Mouse (Mus musculus) cerebellum, adult 11 months (tissue): ENCODE data around the gene Fnip2.

Experiments used
- DNase-seq: peaks from one replicate; pipeline ENCODE4 v3.0.0; 2022

Gene Fnip2

GRCm38 (mm10) chr3:79564875-79565606, 2.6 kb downstream of the Fnip2 start:
- no peak for DNase-seq

- DNase-seq = no peak
These were observed 4.1 kb downstream of the Fnip2 start for GRCm38 (mm10) chr3:79563511-79563910.

GRCm38 (mm10) chr3:79561784-79562715, 5.5 kb downstream of the Fnip2 start:
- DNase-seq = no peak

- no peak for DNase-seq
These were observed 7.0 kb downstream of the Fnip2 start for GRCm38 (mm10) chr3:79560555-79560954.

GRCm38 (mm10) chr3:79559773-79560045, 7.9 kb downstream of the Fnip2 start:
- no peak for DNase-seq

DNA sequence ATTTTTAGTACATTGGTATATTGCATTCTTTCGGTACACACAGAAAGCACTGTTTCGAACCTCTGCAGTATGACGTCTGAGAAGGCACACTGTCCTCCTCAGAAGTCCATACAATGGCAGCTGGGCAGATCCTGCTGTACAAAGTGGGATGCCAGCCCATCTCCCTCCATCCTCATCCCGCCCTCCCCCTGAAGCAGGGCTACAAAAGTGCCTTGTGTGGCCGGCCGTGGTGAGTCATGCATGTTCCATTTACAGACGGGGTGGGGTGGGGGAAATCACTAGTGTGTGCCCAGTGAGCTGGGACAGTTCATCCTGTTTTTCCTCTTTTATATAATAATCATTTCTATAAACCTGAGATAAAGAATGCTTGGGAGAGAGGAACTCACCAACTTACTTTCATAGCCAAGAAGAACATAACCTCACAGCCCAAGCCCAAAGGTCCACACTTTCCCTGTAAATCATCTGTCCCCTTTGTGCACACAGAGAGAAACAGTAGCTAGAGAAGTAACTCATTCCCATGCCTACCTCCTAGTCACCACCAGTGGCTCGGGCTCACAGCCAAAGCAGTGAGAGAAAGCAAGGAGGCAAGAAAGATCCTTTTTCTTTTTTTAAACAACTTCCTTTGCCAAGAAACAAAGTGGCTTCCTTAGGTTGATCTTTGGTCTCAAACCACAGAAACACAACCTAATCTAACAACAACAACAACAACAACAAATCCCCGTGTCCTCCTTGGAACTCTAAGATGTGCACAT, 8.4 kb downstream of the Fnip2 start:
- no peak for DNase-seq

- no peak for DNase-seq
These were observed 12.5 kb downstream of the Fnip2 start for GRCm38 (mm10) chr3:79555061-79555460.

DNA sequence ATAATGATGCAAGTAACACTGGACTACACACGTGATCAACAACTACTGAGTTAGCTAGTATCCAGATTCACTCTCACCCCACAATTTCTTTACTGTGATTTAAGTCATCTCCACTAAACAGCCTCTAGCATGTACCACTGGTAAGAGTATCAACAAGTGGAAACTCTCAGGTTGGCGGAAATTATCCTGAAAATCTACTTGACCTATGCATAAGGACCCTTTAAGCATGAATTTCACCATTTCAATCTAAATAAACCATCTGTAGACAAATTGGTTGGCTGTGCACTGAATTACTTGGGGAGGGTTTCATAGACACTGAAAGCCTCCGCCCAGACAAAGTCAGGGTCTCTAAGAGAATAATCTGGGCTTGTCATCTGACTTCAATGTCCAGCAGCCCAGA, 13.8 kb downstream of the Fnip2 start:
- DNase-seq = no peak

GRCm38 (mm10) chr3:79551826-79552552, 15.6 kb downstream of the Fnip2 start:
- no peak for DNase-seq

DNA sequence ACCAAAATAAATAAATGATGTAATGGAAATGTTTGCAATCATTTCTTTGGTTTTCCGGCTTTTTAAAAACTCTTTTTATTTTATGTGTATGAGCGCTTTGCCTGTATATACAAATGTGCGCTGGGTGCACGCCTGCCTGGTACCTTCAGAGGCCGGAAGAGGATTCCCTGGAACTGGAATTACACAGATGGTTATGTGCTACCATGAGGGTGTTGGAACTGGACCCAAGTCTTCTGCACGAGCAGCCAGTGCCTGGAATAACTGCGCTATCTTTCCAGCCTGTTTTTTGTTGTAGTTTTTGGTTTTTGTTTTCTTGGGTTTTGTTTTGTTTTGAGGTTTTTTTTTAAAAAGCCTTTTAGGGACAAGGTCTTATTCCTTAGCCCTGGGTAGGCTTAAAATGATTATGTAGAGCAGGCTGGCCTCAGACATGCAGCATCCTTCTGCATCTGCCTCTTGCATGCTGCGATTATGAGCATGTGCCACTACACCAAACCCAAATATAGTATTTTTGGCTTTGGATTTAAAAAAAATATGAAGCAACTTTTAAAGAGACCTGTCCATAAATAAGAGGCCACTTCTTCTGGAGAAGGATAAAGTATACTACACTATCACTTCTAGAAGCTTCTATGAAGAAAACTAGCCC, 17.7 kb downstream of the Fnip2 start:
- peak; percentile 51 for DNase-seq

GRCm38 (mm10) chr3:79548681-79549437, 18.7 kb downstream of the Fnip2 start:
- no peak for DNase-seq

DNA sequence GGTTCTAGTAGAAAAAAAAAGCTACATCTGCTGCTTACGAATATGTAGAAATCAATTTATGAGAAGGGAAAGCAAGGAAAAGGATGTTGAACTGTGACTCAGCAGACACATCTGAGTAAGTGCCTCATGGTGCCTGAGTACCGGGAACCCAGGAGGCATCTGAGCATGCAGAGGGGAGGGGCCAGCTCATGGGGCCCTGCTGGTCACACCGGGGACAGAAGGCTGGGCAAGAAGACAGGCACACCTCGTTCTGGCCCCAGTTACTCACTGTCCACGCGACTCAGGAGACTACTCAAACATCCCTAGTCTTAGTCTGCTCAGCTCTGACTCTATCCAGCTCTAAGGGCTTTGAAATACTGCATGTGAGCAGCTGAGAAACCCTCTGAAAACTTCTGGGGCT, 25.0 kb downstream of the Fnip2 start:
- DNase-seq = peak; percentile 68

DNA sequence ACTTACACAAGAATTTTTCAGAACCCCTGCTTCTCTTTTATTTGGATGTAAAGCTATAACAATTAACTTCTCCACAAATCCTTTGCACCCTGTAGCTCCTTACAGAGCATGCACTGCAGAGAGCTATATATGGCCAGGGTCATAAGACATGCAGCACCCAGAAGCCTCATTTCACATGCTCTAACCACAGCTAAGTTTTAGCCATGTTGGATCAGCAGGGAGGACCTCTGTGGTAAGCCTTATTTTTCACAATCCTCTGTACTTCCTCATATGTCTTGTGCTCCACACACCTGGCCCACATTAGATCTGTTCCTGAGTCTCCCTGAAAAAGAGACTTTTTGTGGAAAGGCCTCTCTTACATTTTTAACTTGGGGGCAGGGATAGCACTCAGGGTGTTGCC, 27.9 kb downstream of the Fnip2 start:
- DNase-seq = no peak

GRCm38 (mm10) chr3:79539124-79539523, 28.5 kb downstream of the Fnip2 start:
- no peak for DNase-seq

GRCm38 (mm10) chr3:79538342-79538741, 29.3 kb downstream of the Fnip2 start:
- no peak for DNase-seq

- DNase-seq = no peak
These were observed 29.9 kb downstream of the Fnip2 start for GRCm38 (mm10) chr3:79537626-79538203.

DNA sequence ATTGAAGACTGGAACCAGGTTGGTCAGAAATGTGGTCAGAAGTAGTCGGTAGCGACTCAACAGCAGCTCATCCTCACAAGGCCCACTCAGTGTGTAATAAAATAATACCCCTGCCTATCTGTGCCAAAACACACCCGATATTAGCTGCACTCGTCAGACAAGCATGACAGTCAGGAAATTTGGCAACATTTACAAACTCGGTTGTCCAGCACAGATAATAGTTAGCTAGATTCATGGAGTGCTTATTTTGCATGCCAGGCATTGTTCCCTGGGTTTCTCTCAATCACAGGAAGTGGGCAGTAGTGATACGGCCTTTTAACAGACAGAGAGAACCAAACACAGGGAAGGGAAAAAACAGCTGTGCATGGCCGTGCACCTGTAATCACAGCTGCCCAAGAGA, 30.6 kb downstream of the Fnip2 start:
- DNase-seq = no peak

DNA sequence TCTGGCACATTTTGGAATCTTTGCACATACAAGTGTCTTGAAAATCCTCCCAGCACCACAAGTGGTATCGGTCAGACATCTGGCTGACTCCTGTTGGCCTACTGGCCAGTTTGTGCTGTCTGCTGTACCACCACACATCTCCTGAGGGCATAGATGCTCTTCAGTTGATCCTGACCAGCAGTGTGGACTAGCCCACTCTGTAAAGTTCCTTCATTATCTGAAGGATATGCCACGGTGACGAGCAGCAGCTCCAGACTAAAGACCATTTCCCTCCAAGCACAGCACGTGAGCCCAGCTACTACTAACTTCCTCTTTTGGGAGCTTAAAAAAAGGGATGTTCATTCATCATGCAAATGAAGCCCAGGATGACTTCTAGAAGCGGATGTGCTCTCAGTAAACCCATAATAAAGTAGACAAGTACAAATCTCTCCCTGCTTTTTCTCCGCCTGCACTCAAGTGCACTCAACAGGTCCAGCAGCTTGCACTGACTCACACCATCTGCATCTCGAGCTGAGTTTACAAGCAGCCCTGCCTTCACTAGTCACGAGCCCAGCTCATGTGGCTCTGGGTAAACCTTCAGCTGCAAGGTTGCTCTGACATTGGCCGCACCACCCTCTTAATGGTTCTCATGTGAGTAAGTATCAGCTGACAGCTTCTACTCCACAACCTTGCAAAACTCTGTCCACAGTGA, 35.9 kb downstream of the Fnip2 start:
- DNase-seq = no peak

- DNase-seq = no peak
These were observed 38.0 kb downstream of the Fnip2 start for GRCm38 (mm10) chr3:79529499-79530096.

DNA sequence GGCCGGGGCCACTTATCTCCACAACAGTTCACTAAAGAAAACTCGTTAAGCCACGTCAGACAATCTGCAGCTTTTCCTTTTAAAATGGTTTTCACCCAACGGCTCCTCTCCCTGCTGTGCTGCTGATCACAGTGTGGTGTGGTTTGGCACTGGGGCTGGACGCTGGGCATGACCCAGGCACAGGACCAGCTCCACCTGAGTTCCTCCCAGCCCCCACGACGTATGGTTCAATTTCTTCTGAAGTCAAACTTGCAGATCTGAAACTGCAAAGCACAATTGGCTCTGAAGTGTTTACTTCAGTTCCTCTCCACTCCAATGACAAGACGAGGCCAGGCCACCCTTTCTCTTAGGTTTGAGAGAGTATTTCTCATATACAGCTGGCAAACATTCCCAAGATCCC, 39.1 kb downstream of the Fnip2 start:
- no peak for DNase-seq
